Mouse (Mus musculus) stomach, postnatal 0 days (tissue): ENCODE data around the gene Anxa3.

Source experiments
- CTCF ChIP-seq: IDR thresholded peaks from 2 replicates; pipeline ENCODE4 v1.5.1; 2016; ENCODE audit warnings: antibody characterized with exemption, low read depth, mild to moderate bottlenecking, moderate library complexity
- EP300 ChIP-seq: optimal IDR thresholded peaks from 2 replicates; pipeline ENCODE3; 2016; ENCODE audit warnings: antibody characterized with exemption

- no peak for TF ChIP-seq CTCF
- TF ChIP-seq EP300 = no peak
Observed at GRCm38 (mm10) chr5:96783506-96784288, 9.4 kb upstream of the Anxa3 start.
